Mouse (Mus musculus) lung, adult 2 months (tissue): ENCODE measurements around the gene Gm26566.
"Not testable (repeated sequence)": the region's sequence is repeated elsewhere in the genome, so short reads cannot be mapped to it uniquely, and the experiment has no call there.

Source experiments
- CTCF ChIP-seq: fragments of 200-500 bp; IDR thresholded peaks from 2 replicates; pipeline ENCODE4 v1.5.1; 2011; ENCODE audit warnings: mild to moderate bottlenecking, low read length, control low read depth; ENCODE audit not compliant: insufficient read depth
- POLR2A ChIP-seq: fragments of 200-500 bp; IDR thresholded peaks from 2 replicates; pipeline ENCODE4 v1.6.1; 2011; ENCODE audit warnings: low read depth, mild to moderate bottlenecking, control low read depth, low read length, borderline replicate concordance; ENCODE audit errors: extremely low read depth

GRCm38 (mm10) chr4:88761776-88762175, 40.2 kb downstream of the Gm26566 start:
- TF ChIP-seq CTCF, POLR2A: not testable (repeated sequence)
